Mouse (Mus musculus): ENCODE measurements at regions not wholly inside any gene's neighbourhood (a gene's known extent, or its start where the extent isn't known, plus 50 kb on each side); places are given as distances from the start of the nearest gene placed in this dataset.

- no peak for DNase-seq
Observed at GRCm38 (mm10) chr17:76327371-76327770, 775.6 kb upstream of the Fam98a start.

DNA sequence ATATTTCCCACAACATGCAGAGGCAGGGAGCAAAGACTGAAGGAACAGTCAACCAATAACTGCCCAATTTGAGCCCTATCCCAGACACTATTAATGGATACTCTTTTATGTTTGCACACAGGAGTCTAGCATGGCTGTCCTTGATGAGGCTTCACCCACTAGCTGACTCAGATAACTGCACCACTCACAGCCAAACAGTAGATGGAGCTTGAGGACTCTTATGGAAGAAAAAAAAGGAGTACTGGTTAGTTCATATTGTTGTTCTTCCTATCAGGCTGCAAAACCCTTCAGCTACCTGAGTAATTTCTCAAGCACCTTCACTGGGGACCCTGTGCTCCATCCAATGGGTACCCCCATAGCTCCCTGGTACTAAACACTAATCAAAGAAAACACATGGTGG is 742.9 kb upstream of the Fam98a start:
- DNase-seq: peak; percentile 9

Data from kidney, postnatal 10 days (tissue).